Mouse (Mus musculus) brain, embryonic 14.5 days (tissue): ENCODE results near the gene Prkcq. TPM values are rescaled to one million over a fixed set of nuclear protein-coding genes. Genes with fewer than 3 reads are reported as not detected.
A peak's percentile ranks its signal among the peaks of the same experiment; 100 is the strongest.
"Not testable (repeated sequence)": the region's sequence is repeated elsewhere in the genome, so short reads cannot be mapped to it uniquely, and the experiment has no call there.

Experiments
- DNase-seq: peaks from one replicate; pipeline ENCODE4 v3.0.0-alpha.2; 2011; ENCODE audit warnings: low read depth
- CTCF ChIP-seq: fragments of 200-500 bp; IDR thresholded peaks from 2 replicates; pipeline ENCODE4 v1.5.1; 2012; ENCODE audit warnings: inconsistent platforms, mild to moderate bottlenecking, moderate library complexity, borderline replicate concordance; ENCODE audit not compliant: insufficient read depth, insufficient read length; ENCODE audit errors: extremely low read depth
- POLR2A ChIP-seq: fragments of 200-500 bp; IDR thresholded peaks from 2 replicates; pipeline ENCODE4 v1.6.1; 2012; ENCODE audit warnings: mild to moderate bottlenecking, inconsistent platforms, borderline replicate concordance; ENCODE audit not compliant: poor library complexity, insufficient read depth, insufficient read length, severe bottlenecking; ENCODE audit errors: extremely low read depth
- polyA plus RNA-seq: library from polyadenylated mRNA; depleted of rRNA; stranded (reverse); fragments of >200 nt; gene quantifications from 2 replicates; pipeline ENCODE4 v1.2.3, GENCODE M21; 2012

The Prkcq gene
- polyA plus RNA-seq, 1 experiment = 6.3 TPM

- TF ChIP-seq CTCF = no peak
Observed at GRCm38 (mm10) chr2:11322396-11322795, 150.5 kb downstream of the Prkcq start.

GRCm38 (mm10) chr2:11327280-11327679 is 155.4 kb downstream of the Prkcq start:
- TF ChIP-seq CTCF = no peak
- no peak for TF ChIP-seq POLR2A
- no peak for DNase-seq

More at GRCm38 (mm10) chr2:11322396-11322795, 150.5 kb downstream of the Prkcq start:
- DNase-seq = no peak

- no peak for DNase-seq
- TF ChIP-seq POLR2A (no peak), CTCF (no peak)
Observed at GRCm38 (mm10) chr2:11329407-11330224, 157.7 kb downstream of the Prkcq start.

- DNase-seq = peak; percentile 92
- TF ChIP-seq CTCF (peak; percentile 86), POLR2A (no peak)
Observed at GRCm38 (mm10) chr2:11331528-11332446, 159.9 kb downstream of the Prkcq start.

- DNase-seq = no peak
Observed at GRCm38 (mm10) chr2:11332469-11332868, 160.6 kb downstream of the Prkcq start.

GRCm38 (mm10) chr2:11333301-11334017 is 161.6 kb downstream of the Prkcq start:
- DNase-seq = peak; percentile 85
- TF ChIP-seq CTCF (no peak), POLR2A (no peak)

More at GRCm38 (mm10) chr2:11332469-11332868, 160.6 kb downstream of the Prkcq start:
- TF ChIP-seq CTCF (no peak), POLR2A (no peak)

GRCm38 (mm10) chr2:11336320-11336719 is 164.4 kb downstream of the Prkcq start:
- peak; percentile 18 for DNase-seq
- TF ChIP-seq POLR2A (no peak), CTCF (no peak)

GRCm38 (mm10) chr2:11338931-11339839 is 167.3 kb downstream of the Prkcq start:
- DNase-seq = peak; percentile 69
- TF ChIP-seq CTCF = no peak
- no peak for TF ChIP-seq POLR2A

GRCm38 (mm10) chr2:11344691-11345090 is 172.8 kb downstream of the Prkcq start:
- no peak for DNase-seq
- TF ChIP-seq CTCF (no peak), POLR2A (no peak)

- DNase-seq = not testable (repeated sequence)
Observed at GRCm38 (mm10) chr2:11346419-11346818, 174.5 kb downstream of the Prkcq start.
